Mouse (Mus musculus): ENCODE measurements around the gene Rps9.
"Not testable (repeated sequence)": the region's sequence is repeated elsewhere in the genome, so short reads cannot be mapped to it uniquely, and the experiment has no call there.

Rps9 gene

DNA sequence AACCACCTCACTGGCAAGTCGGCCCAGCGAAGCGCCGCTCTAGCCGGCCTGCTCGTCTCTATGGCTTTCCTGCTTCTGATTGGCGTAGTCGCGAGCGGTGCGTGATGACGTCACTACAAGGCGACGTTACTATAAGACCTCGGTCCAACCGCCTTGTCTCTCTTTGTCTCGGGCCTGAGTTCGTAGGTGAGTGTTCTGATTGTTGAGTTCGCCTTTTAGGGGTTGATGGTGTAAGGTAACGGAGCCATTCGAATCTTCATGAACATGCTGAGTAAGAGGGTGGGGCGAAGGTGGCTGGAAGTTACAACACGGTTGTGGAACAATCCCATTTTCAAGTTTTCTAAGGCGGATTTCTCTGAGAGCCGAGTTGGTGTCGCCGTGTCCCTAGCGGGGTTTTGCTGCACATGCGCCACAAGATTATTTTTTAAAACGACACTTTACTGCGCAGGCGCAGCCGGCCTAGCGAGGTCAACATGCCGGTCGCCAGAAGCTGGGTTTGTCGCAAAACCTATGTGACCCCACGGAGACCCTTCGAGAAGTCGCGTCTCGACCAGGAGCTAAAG lies at the start of gene Rps9:
Rps9 (plus strand) TSS at position 115 of the 563 bp plus-strand sequence.
- peak; percentile 95 for DNase-seq (ENCODE audit: low spot score)

DNA sequence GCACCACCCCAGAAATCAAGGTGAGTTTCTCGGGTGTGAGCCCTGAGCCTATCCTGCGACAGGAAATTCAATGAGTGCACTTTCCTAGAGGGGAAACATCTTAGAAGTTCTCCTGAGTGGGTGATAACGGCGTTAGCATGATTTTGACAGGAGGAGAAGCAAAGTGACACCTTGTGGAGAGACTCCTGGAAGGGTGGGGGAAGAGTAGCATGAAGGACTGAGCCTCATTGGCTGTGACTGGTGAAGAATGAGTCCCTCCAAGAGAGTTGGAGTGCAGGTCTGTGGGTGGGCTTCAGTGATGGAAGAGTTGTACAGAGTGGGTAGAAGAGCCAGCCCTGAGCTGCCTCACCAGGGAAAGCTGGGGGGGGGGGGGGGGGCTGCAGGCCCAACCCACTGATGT lies 46.8 kb upstream of the Rps9 start:
- DNase-seq (ENCODE audit: low spot score): no peak

DNA sequence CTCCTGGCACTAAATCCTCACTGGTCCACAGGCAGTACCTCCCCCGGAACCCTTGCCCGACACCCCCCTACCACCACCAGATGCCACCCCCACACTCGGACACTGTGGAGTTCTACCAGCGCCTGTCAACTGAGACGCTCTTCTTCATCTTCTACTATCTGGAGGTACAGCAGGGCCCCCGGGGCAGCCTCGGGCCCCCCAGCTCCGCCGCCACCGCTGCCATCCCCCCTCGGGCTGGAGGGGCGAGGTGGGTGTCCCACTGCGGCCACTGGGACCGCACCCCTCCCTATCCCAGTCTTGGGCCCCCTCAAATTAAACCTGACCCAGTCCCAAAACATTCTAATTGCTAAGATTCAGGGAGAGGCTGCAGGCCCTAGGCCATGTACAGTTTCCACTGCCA lies 45.2 kb upstream of the Rps9 start:
- DNase-seq (ENCODE audit: low spot score): no peak

DNA sequence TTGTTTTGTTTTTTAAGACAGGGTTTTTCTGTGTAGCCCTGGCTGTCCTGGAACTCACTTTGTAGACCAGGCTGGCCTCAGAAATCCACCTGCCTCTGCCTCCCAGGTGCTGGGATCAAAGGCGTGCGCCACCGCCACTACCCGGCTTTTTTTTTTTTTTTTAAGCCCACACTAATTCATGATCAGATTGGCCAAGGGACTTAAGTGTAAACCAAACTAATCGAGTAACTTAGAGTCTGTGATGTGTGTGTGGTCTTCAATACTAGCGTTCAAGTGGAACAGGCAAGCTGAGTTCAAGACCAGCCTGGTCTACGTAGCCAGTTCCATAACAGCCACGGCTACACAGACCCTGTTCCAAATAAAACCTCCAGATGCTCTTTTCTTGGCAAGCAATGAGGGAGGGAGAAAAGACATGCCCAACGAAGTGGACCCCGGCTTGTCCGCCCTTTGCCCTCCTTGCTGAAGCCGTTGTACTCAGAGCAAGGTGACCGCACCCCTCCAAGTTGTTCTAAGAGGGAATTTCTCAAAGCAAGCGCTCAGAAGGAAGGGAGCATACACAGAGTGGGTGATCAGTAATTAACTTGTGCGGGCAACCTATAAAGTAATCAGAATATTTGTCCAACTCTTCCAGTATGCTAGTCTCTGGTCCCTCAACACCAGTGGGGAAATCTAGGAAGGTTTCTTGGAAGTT lies 39.1 kb upstream of the Rps9 start:
- no peak for DNase-seq (ENCODE audit: low spot score)

DNA sequence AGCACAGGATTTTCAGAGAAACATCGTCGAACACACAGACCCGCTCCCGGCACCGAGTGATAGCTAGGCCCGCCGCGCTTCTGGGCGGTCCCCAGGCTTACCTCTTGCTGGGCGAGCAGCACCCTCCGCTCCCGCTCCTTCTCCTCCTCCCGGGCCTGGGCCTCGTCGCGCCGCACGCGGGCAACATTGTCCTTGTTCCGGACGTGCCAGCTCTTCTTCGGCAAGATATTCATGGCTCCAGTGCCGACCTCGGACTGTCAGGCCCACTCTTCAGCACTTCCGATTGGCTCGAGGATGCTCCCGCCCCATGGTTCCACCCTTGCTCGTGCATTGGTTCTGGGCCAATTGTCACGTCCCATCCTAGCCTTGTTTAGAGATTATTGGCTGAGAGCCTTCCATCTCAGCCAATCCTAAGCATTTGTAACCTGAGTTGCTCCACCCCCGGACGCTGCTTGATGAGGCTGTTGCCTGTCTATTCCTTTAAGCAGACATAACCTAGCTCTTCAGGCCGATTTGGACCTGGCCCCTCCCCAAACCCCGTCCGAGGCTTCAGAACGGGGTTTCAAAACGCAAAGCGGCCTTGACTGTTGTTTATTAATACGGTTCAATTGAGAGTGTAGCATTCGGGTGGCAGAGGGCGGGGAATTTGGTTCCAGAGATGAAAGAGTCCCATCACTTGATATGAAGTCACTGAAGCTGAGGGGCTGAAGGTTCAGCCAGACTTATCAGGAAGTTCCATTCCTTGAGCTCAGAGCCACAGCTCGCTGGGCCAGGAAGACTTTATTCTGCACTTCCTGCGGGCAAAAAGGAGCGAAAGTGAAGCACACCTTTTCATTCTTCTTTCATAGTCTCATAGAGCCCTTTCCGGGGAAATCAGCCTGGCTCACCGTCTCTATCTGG lies 38.3 kb upstream of the Rps9 start, which contains the start of gene Leng1:
Leng1 (minus strand) TSS at position 626 of the 900 bp plus-strand sequence.
- DNase-seq (ENCODE audit: low spot score): peak; percentile 94

DNA sequence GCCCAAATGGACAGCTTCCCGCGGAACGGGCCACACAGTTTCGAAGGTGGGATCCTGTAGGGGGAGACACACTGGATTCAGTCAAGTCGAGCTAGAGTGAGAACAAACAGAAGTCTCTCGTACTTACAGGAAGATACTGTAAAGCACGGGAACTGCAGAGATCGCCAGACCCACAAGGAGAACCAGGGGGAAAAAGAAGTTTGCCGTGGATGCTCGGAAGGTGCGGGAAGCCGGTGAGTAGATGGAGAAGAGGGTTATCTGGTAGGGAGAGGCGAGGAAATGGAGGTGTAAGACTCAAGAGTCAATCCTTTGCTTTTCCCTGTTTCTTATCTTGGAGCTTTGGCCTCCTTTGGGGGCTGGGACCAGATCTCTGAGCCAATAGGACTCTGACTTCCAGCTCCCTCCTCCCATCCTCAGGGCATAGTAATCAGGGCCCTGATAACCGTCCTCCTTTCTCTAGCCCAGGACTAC lies 36.8 kb upstream of the Rps9 start:
- no peak for DNase-seq (ENCODE audit: low spot score)

DNA sequence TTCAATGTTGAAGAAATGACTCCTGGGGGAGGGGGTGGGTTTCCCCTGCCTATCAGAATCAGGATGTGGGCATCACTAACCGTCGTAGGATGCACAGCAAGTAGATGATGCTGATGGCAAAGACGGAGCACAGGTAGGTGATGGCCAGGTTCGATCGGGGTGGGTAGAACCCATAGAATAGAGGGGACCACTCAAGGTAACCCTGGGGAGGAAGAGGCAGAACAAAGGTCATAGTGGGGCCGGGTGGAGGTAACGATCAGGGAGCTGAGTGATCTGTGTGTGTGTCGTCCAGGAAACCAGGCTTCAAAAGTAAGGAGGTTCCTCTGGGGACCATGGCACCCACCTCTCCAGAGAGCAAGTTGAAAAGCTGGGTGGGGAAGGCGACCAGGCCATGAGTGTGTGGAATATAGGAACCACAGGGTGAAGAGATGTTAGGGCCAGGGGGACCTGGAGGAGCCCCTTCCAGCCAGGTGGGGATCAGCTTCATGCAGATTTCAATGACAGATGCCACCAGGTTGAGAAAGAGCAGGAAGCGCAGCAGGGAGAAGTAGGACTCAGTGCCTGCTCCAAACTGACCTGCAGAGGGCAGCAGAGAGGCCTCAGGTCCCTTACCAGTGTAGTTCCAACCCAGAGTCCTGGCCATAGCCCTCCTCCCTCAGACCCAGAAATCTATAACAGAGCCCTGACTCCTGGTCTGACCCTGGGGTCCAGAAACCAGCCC lies 29.1 kb upstream of the Rps9 start:
- peak; percentile 56 for DNase-seq (ENCODE audit: low spot score)

DNA sequence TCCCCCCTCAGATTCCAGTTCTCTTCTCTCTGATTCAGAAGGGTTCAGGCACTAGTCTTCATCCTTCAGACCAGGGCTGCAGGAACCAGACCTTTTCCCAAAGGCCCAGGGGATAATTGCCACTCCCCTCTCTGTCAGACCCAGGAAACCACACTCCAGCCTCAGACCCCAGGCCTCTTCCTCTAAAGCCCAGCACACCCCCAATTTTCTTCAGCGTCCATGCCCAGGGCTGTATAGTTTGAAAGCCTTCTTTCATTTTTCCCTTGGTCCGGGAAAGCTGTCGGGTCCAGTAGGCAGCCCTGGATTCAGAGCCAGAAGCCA lies 28.6 kb upstream of the Rps9 start:
- DNase-seq (ENCODE audit: low spot score): no peak

DNA sequence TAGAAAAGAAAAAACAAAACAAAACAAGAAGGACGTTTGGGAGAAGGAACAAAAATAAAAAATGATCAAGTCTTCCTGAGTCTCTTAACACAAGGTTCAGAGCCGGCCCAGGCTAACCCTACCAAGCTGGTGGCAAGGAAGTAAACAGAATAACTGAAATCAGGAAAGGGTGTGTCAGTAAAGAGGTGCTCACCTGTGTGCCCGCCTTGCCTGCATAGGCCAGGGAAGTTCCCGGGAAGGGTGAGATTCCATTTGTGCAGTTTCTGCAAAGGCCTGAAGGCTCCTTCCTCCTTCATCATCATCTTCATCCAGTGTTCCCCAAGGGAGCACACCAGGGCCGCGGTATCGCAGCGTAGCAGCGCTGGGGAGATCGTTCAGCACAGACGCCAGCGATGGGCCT lies 27.4 kb upstream of the Rps9 start:
- no peak for DNase-seq (ENCODE audit: low spot score)

DNA sequence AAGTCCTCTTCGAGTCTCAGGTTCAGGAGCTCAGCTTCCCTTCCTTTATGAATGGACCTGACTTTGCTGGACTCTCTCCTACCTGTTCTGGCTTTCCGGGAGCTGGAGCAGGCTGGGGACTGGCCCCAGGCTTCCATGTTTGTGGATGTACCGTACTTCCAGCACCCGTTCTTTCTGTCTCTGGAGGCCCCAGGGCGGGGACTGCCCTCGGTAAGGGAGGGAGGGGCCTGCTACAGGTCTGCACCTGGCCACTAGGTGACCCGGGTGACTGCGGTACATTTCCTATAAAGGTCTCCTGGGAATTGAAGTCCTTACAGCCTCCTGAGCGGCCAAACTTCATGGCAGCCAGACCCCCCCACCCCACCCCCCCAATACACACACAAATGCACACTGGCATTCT lies 26.5 kb upstream of the Rps9 start, which contains the start of gene Tmc4:
Tmc4 (minus strand) TSS at position 212 of the 400 bp plus-strand sequence.
- no peak for DNase-seq (ENCODE audit: low spot score)

DNA sequence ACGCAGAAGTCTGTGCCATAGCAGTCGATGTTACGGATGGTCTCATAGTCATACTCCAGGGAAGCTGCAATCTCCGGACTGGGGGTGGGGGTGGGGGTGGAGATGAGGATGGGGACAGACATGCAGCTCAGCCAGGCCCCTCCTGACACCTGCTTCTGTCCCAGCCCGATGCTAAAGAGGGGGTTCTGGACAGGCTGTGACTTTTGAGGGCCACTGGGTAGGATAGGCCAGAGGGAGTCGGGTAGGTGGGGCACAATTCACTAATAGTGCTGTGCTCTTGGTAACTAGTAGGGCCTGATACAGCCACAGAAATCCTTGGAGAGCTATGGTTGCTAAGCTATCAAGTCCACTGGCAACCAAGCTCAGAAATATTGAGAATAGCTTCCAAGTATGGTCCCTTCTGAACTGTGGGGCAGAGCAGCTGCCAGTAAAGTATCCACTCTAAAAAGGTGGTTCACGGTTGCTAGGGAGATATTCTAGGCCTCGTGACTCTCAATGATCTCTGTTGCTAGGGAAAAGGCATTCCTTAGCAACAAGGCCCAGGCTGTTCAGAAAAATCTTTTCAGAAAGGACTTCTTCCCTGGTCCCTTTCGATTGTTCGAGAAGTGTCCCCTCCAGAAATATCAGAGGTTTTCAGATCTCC lies 19.8 kb upstream of the Rps9 start:
- no peak for DNase-seq (ENCODE audit: low spot score)

DNA sequence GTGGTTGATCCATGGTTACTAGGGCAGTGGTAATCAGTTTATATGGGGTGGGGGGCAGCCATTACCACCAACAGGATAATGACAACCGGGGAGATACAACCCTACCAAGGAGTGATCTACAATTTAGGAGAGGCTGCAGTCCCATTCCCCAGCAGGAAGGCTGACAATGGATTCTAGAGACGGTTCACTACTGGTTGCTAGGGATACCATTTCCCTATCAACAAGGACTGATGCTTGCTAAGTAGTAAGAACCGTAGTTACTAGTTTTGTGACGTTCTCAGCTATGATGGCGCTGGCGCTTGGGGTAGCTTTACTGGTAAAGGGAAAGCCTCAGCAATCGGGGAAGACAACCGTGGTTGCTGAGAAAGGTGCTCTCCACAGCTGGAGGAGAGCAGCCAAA lies 19.1 kb upstream of the Rps9 start:
- no peak for DNase-seq (ENCODE audit: low spot score)

DNA sequence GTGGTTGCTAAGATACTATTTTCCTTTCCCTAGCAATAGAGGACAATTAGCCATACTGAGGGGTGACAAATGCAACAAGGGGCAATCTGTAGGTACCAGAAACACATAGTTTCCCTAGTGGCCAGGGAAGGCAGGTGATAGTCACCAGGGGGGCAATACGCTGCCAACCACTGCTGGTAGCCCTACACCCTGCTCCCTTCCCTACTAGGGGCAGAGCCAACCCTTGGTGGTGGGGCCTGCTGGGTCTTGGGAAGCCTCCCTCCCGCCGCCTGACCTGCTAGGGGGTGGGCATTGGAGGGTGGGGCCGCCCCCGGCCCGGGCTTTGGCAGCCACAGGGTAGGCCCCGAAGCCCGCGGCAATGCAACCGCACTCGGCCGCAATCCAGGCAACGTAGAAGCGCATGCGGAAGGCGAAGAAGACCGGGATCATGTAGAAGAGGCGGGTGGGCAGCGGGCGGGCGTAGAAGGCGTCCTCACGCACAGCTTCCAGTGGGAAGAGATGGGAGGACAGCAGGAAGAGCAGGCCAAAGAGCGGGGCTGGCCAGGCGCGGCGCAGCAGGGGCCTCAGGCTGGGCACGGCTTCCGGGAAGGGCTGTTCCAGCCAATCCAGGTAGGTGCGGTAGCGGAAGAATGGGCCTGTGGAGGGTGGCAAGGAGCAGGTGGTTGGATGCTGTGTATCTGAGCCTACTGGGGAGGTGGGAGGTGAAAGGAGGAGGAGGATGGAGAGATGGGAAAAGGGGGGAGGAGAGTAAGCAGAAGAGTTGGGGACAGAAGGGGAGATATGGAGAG lies 18.2 kb upstream of the Rps9 start:
- no peak for DNase-seq (ENCODE audit: low spot score)

DNA sequence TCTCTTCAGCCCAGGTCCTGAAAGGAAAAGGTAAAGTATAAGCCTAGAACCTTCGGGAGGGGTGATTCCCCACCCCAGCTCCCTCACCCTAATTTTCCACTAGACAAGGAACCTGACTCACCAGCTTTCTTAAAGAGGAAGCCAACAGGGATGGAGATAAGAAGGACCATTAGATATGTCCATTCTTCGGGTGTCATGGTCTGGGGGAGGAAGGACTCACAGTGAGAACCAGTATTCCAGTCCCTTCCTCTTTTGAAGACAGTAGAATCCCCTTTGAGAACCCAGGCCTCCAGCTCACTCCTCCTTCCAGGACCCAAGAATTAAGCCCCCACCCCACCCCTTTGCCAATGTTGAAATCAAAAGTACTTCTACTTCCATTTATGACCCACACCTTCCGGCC lies 11.9 kb upstream of the Rps9 start:
- DNase-seq (ENCODE audit: low spot score): no peak

DNA sequence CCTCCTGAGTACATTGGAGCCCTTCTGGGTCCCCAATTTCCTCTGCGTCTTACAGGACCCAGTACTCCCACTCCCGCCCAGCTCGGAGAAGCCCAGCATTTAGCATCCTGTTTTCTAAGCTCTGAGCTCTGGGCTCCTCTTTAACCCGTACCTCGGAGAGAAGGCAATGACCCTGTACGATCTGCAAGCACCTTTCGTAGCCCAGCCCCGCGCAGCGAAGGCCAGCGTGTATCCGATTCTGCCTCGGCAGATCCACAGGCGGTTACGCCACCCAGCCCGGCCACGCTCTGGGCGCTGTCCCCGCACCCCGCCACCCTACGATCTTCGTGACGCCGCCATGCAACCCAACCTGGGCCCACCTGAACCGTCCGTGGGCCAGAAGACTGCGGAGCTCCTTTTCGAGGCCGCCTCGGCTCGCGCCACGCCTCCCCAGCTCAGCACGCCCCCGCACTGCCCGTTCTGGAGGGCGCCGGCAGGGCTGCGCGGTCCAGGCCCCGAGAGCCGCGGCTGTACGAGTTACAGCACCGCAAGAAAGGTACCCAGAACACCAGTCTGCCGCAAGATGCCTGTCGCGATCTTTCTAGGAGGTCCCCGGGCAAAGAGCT lies 11.3 kb upstream of the Rps9 start, which contains the start of gene Tsen34:
Tsen34 (plus strand) TSS at position 482 of the 605 bp plus-strand sequence.
- DNase-seq (ENCODE audit: low spot score): no peak

DNA sequence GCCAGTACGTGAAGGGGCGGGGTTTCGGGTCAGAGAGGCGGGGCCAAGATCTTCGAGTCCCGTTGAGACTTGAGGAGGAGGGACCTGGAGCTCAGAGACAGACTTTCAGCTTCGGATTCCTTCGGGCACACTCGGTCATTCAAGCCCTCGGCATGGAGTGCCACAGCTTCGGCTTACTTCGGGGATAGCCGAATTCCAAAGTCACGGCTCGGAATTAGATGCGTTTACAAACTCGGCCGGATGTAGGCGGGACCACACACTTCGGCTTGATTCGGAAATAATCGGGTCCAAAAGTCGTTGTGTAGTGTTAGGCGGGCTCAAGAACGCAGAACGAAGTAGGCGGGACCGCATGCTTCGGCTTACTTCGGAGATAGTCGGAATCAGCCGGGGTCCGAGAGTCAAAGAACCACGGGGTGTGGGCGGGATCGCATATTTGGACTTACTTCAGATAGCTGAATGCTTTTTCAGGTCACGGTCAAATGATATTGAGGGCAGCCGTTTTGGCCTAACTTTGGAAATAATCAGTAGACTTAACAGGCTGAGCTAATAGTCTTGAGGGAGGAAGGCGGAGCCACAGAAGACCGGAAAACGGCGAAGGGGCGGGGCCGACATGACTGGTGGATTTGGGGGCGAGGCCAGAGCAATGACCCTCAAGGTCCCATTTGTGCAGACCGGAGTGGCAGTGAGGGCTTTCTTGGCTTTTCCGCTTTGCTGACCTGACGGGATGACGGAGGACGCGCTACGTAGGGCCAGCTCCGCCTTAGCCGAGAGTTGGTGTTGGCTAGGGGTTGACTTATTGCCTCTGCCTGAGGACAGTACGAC lies 10.6 kb upstream of the Rps9 start, which contains the start of gene Mboat7:
Mboat7 (minus strand) TSS at position 537 of the 822 bp plus-strand sequence.
- peak; percentile 98 for DNase-seq (ENCODE audit: low spot score)

DNA sequence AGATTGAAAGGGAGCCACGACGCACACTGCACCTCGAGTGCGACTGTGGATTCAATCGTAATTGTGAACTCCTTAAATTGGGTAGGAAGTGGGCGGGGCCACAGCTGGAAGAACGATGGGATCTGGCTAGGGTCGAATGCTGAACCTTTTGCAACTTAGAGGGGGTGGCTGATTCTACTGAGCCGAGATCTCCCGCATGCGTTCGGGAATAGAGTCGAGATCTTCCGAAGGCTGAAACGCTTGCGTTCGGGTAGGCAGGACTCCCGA lies 10.1 kb upstream of the Rps9 start:
- no peak for DNase-seq (ENCODE audit: low spot score)

DNA sequence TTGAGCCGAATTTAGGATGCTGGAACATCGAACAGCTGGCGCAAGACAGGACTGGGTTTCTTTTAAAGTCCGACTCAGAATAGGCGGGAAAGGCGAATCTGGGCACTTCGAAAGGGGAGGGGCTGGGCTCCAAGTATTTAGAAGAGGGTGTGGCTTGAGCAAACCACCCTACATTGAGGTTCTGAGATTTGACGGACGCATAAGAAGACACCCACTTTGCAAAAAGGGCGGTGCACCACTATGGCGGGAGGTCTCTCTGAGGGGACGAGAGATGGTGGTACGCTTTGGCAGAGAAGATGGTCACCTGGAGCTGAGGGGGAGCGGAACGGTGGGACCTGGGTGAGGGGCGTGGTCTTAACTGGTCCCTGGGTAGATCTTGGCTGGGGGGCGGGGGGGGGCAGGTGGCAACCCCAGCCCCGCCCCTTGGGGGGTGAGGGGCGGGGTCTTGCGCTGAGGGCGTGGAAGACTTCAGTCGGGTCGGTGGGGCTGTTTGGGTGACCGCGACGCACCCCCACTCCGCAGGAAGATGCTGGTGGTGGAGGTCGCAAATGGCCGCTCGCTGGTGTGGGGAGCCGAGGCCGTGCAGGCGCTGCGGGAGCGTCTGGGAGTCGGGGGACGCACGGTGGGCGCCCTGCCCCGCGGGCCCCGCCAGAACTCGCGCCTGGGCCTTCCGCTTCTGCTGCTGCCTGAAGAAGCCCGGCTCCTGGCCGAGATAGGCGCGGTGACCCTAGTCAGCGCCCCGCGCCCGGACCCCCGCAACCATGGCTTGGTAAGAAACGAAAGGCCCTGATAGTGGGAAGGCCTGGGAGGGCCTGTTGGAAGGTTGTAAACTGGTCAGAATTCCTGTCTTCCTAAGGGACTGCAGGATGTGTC lies 9.5 kb upstream of the Rps9 start:
- no peak for DNase-seq (ENCODE audit: low spot score)

DNA sequence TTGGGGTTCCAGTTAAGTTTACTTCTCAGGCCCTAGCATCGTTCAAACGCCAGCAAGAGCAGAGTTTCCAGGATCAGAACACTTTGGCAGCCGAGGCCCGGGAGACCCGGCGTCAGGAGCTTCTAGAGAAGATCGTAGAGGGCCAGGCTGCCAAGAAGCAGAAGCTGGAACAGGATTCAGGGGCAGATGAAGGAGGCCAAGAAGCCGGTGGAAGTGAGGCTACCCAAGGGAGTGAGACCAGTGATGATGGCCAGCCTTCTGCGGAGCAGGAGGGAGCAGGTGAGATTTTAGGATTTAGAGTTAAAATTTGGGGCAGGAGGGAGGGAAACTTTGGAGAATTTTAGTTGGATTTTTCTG lies 8.9 kb upstream of the Rps9 start:
- DNase-seq (ENCODE audit: low spot score): not testable (repeated sequence)
